Mouse (Mus musculus): Measurements from ENCODE around the gene Chn2.

Chn2 gene

GRCm38 (mm10) chr6:54076625-54077024 lies 37.3 kb downstream of the Chn2 start:
- no peak for DNase-seq (ENCODE audit: low read depth)

GRCm38 (mm10) chr6:54078269-54078668 lies 38.9 kb downstream of the Chn2 start:
- no peak for DNase-seq (ENCODE audit: low read depth)

GRCm38 (mm10) chr6:54079881-54080280 lies 40.5 kb downstream of the Chn2 start:
- DNase-seq (ENCODE audit: low read depth): no peak

GRCm38 (mm10) chr6:54080518-54081285 lies 41.3 kb downstream of the Chn2 start:
- no peak for DNase-seq (ENCODE audit: low read depth)

GRCm38 (mm10) chr6:54082576-54082975 lies 43.2 kb downstream of the Chn2 start:
- DNase-seq (ENCODE audit: low read depth): no peak

GRCm38 (mm10) chr6:54084046-54084445 lies 44.7 kb downstream of the Chn2 start:
- no peak for DNase-seq (ENCODE audit: low read depth)

GRCm38 (mm10) chr6:54085009-54085408 lies 45.7 kb downstream of the Chn2 start:
- DNase-seq (ENCODE audit: low read depth): no peak

- DNase-seq (ENCODE audit: low read depth): no peak
Measured at GRCm38 (mm10) chr6:54088168-54088567, 48.8 kb downstream of the Chn2 start.

- DNase-seq (ENCODE audit: low read depth): no peak
Measured at GRCm38 (mm10) chr6:54090822-54091221, 51.5 kb downstream of the Chn2 start.

GRCm38 (mm10) chr6:54092920-54093319 lies 53.6 kb downstream of the Chn2 start:
- DNase-seq (ENCODE audit: low read depth): no peak

- DNase-seq (ENCODE audit: low read depth): no peak
Measured at GRCm38 (mm10) chr6:54096147-54096761, 56.9 kb downstream of the Chn2 start.

- DNase-seq (ENCODE audit: low read depth): no peak
Measured at GRCm38 (mm10) chr6:54096836-54097235, 57.5 kb downstream of the Chn2 start.

GRCm38 (mm10) chr6:54098339-54098738 lies 59.0 kb downstream of the Chn2 start:
- DNase-seq (ENCODE audit: low read depth): no peak

GRCm38 (mm10) chr6:54099659-54100058 lies 60.3 kb downstream of the Chn2 start:
- no peak for DNase-seq (ENCODE audit: low read depth)

GRCm38 (mm10) chr6:54102210-54102609 lies 62.9 kb downstream of the Chn2 start:
- DNase-seq (ENCODE audit: low read depth): no peak

- DNase-seq (ENCODE audit: low read depth): no peak
Measured at GRCm38 (mm10) chr6:54103276-54103975, 64.1 kb downstream of the Chn2 start.

GRCm38 (mm10) chr6:54111416-54111984 lies 72.1 kb downstream of the Chn2 start:
- DNase-seq (ENCODE audit: low read depth): no peak

GRCm38 (mm10) chr6:54113338-54113737 lies 74.0 kb downstream of the Chn2 start:
- DNase-seq (ENCODE audit: low read depth): no peak

GRCm38 (mm10) chr6:54114412-54114811 lies 75.1 kb downstream of the Chn2 start:
- no peak for DNase-seq (ENCODE audit: low read depth)

GRCm38 (mm10) chr6:54116299-54116698 lies 76.9 kb downstream of the Chn2 start:
- no peak for DNase-seq (ENCODE audit: low read depth)

- no peak for DNase-seq (ENCODE audit: low read depth)
Measured at GRCm38 (mm10) chr6:54117001-54117591, 77.7 kb downstream of the Chn2 start.

- no peak for DNase-seq (ENCODE audit: low read depth)
Measured at GRCm38 (mm10) chr6:54118395-54118794, 79.0 kb downstream of the Chn2 start.
